Mouse (Mus musculus) left cerebral cortex, adult 18-20 months (tissue): ENCODE data around the gene Lgals3. TPM values are rescaled to one million over a fixed set of nuclear protein-coding genes. Genes with fewer than 3 reads are reported as not detected.

Source experiments
- DNase-seq, 2 experiments: peaks; one replicate each; pipeline ENCODE4 v3.0.0; 2021 to 2022; ENCODE audit warnings: low spot score in 2 of 2, mixed read lengths in 1 of 2
- total RNA-seq, 2 experiments: library from RNA; stranded (reverse); gene quantifications; 2 replicates each; pipeline ENCODE4 v1.2.3; 2021

The Lgals3 gene
- total RNA-seq, 2 experiments from 2014 or later = 0.63 to 0.81 TPM

DNA sequence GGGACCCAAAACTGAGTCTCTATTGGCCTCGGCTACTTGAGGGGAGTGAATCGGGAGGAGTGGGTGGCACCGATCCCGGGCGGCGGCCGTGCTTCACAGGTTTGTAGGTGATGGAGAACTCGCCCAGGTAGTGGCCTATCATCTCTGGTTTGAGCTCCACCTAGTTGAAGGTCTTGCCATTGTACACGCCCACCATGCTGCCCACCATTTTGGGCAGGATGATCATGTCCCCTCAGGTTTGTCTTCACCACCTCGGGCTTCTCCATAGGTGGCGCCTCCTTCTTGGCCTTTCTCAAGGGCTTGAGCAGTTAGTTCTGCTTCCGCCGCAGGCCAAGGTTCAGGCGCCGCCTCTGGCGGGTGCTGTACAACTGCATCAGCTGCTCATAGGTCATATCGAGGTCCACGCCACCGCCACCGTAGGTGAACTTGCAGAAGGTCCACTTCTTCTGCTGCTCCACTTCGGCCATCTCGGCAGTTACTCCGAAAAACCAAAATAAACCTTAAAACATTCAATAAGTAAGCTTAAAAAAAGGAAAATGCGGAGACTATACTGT is 52.2 kb downstream of the Lgals3 start:
- DNase-seq = no peak

DNA sequence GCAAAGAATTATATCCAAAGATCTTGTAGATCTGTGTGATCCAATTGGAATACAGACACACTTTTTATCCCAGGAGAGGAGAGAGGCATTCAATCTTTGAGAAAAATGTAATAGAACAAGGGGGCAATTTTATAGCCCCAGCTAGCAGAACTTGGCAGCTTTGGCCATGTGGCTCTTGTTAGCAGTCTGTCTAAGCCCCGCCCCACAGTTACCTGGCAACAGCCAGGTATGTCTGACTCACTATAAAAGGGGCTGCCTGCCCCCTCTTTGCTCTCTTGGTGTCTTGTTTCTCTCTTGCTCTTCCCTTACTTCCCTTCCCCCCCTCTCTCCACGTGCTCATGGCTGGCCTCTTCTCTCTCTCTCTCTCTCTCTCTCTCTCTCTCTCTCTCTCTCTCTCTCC is 54.1 kb downstream of the Lgals3 start:
- no peak for DNase-seq

DNA sequence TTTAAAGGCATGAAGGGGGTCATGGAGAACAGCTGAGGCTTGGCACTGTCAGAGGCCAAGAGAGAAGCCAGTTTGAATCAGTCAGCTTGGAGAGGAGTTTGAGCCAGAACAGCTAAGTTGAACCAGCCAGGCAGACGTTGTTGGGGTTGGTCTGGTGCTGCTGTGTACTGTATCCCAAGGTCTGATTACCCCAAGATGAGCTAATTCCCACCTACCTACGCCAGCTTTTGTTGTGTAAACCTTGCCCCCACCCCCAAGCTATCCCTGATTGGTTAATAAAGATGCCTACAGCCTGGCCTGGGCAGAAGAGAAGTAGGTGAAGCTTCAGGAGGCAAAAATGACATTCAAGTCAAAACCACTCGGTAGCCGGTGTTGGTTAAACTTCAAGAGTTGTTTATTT is 54.9 kb downstream of the Lgals3 start:
- DNase-seq = no peak

DNA sequence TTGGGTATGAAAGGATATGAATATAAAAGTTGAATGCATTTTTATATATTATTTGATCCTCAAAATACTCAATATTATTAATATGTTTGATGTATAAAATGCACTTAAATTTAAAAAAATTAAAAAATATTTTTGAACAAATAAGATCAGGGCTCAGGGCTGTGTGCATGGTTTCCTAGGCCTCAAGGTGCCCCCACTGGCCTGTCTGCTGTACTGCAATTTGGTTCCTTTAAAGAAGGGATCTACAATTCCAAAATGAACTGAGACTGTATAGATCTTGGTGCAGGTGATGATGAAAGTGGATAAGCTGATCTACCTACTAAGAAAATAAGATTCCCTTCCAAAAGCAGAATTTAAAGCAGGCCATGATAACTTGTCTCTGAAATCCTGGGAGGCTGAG is 65.4 kb downstream of the Lgals3 start:
- DNase-seq = no peak

Other genes starting within 250 kb of the Lgals3 start
- gene Gch1, start 178.3 kb upstream of the Lgals3 start, total RNA-seq = under 1 TPM; 0.80 to 0.91 TPM
- 1 to 10 TPM; 4.5 to 4.6 TPM for gene Wdhd1, start 90.9 kb upstream of the Lgals3 start, total RNA-seq
- gene Socs4, start 90.8 kb upstream of the Lgals3 start, total RNA-seq = 10 to 100 TPM; 13.2 to 14.3 TPM
- gene Mapk1ip1l, start 69.5 kb upstream of the Lgals3 start, total RNA-seq = 10 to 100 TPM; 47.0 to 48.4 TPM
- gene Dlgap5, start 50.7 kb downstream of the Lgals3 start, total RNA-seq = under 1 TPM in 1 of 2 experiments, not detected in 1; 0.84 TPM
- gene Fbxo34, start 82.7 kb downstream of the Lgals3 start, total RNA-seq = 10 to 100 TPM; 88.1 to 95.7 TPM
- gene Atg14, start 202.9 kb downstream of the Lgals3 start, total RNA-seq = 10 to 100 TPM; 19.7 to 20.7 TPM